Mouse (Mus musculus) liver, embryonic 13.5 days (tissue): ENCODE results near the gene Naa35. TPM values are rescaled to one million over a fixed set of nuclear protein-coding genes. Genes with fewer than 3 reads are reported as not detected.

Experiments used
- ATAC-seq: fragments of 200-750 bp; cut with Nextera tagmentation; 2 replicates; pipeline ENCODE4 v1.8.0; 2017; ENCODE audit warnings: low read depth, mild to moderate bottlenecking, moderate number of reproducible peaks, moderate library complexity
- DNase-seq: peaks from one replicate; pipeline ENCODE4 v3.0.0; 2022
- H3K27ac ChIP-seq: fragments of 300-500 bp; sonication (generic); 2 replicates; pipeline ENCODE4 v1.5.1; 2015; ENCODE audit warnings: moderate library complexity, mild to moderate bottlenecking, inconsistent platforms
- H3K27me3 ChIP-seq: fragments of 300-500 bp; sonication (generic); 2 replicates; pipeline ENCODE4 v1.6.1; 2015; ENCODE audit warnings: mild to moderate bottlenecking, inconsistent platforms
- H3K36me3 ChIP-seq: fragments of 300-500 bp; sonication (generic); 2 replicates; pipeline ENCODE4 v1.6.1; 2015; ENCODE audit warnings: mild to moderate bottlenecking, inconsistent platforms
- H3K4me1 ChIP-seq: fragments of 300-500 bp; sonication (generic); replicated peaks from 2 replicates; pipeline ENCODE4 v1.6.1; 2015; ENCODE audit warnings: inconsistent platforms
- H3K4me2 ChIP-seq: fragments of 300-500 bp; sonication (generic); 2 replicates; pipeline ENCODE4 v1.6.1; 2015; ENCODE audit warnings: inconsistent platforms, mild to moderate bottlenecking, moderate library complexity
- H3K4me3 ChIP-seq: fragments of 300-500 bp; sonication (generic); replicated peaks from 2 replicates; pipeline ENCODE4 v1.5.1; 2015; ENCODE audit warnings: mild to moderate bottlenecking, inconsistent platforms
- H3K9ac ChIP-seq: fragments of 300-500 bp; sonication (generic); 2 replicates; pipeline ENCODE4 v1.6.1; 2015; ENCODE audit warnings: mild to moderate bottlenecking, inconsistent platforms
- H3K9me3 ChIP-seq: fragments of 300-500 bp; sonication (generic); replicated peaks from 2 replicates; pipeline ENCODE4 v1.6.1; 2016; ENCODE audit warnings: inconsistent platforms
- WGBS: fragments of 180-500 bp; shearing (Covaris S2); methylation state at CpG from one replicate; pipeline ENCODE4 v1.1.7; 2015; ENCODE audit not compliant: insufficient replicate concordance; 5-methylcytosine and 5-hydroxymethylcytosine counted together
- polyA plus RNA-seq: library from polyadenylated mRNA; unstranded; fragments of >200 nt; fragmentation: Nextera tagmentation; extraction: Ambion mirVana; gene quantifications from 2 replicates; pipeline ENCODE4 v1.2.1, GENCODE M21; 2015

Naa35 gene
- polyA plus RNA-seq, 1 experiment from 2014 or later, result 35.8 TPM

- no peak overlapping the region for H3K27ac ChIP-seq
- 83% methylated on average over 2 of the region's 2 CpGs for WGBS
Observed at GRCm38 (mm10) chr13:59610437-59610836, 25.4 kb downstream of the Naa35 start.

GRCm38 (mm10) chr13:59613868-59614267, 28.8 kb downstream of the Naa35 start:
- ATAC-seq, result no peak
- H3K27ac ChIP-seq, result no peak overlapping the region
- H3K4me1 ChIP-seq, result peaks cover 10% of the 10 kb centered on the region; the same call in 1 of the 2 replicates
- no peaks in the 10 kb centered on the region for H3K9me3 ChIP-seq
- H3K4me3 ChIP-seq, result no peak overlapping the region
- H3K27me3 ChIP-seq, result no peaks in the 10 kb centered on the region
- no peak for DNase-seq
- H3K9ac ChIP-seq, result no peak overlapping the region
- H3K4me2 ChIP-seq, result no peak overlapping the region
- H3K36me3 ChIP-seq, result peaks cover 45% of the 10 kb centered on the region
- WGBS, result 43% methylated on average over 4 of the region's 4 CpGs

More at GRCm38 (mm10) chr13:59610437-59610836, 25.4 kb downstream of the Naa35 start:
- no peaks in the 10 kb centered on the region for H3K9me3 ChIP-seq
- peaks cover 10% of the 10 kb centered on the region; the same call in 1 of the 2 replicates for H3K4me1 ChIP-seq
- no peak overlapping the region for H3K9ac ChIP-seq
- H3K27me3 ChIP-seq, result no peaks in the 10 kb centered on the region
- DNase-seq (no peak), ATAC-seq (no peak)
- no peak overlapping the region for H3K4me3 ChIP-seq
- no peak overlapping the region for H3K4me2 ChIP-seq
- peaks cover 39% of the 10 kb centered on the region for H3K36me3 ChIP-seq

GRCm38 (mm10) chr13:59615152-59615551, 30.1 kb downstream of the Naa35 start:
- H3K4me1 ChIP-seq, result peaks cover 13% of the 10 kb centered on the region
- 77% methylated on average over 4 of the region's 4 CpGs for WGBS
- H3K4me3 ChIP-seq, result no peak overlapping the region
- ATAC-seq, result no peak
- H3K27ac ChIP-seq, result no peak overlapping the region
- no peak overlapping the region for H3K4me2 ChIP-seq
- no peak for DNase-seq
- H3K9ac ChIP-seq, result no peak overlapping the region
- no peaks in the 10 kb centered on the region for H3K9me3 ChIP-seq
- no peaks in the 10 kb centered on the region for H3K27me3 ChIP-seq
- H3K36me3 ChIP-seq, result peaks cover 34% of the 10 kb centered on the region

- Histone ChIP-seq H3K9me3 (no peaks in the 10 kb centered on the region), H3K4me1 (peaks cover 14% of the 10 kb centered on the region), H3K27me3 (no peaks in the 10 kb centered on the region), H3K36me3 (peaks cover 33% of the 10 kb centered on the region), H3K4me2 (no peak overlapping the region), H3K4me3 (no peak overlapping the region), H3K27ac (no peak overlapping the region), H3K9ac (no peak overlapping the region)
- no peak for ATAC-seq
- WGBS, result 65% methylated on average over 4 of the region's 4 CpGs
- no peak for DNase-seq
Observed at GRCm38 (mm10) chr13:59615554-59615953, 30.5 kb downstream of the Naa35 start.

GRCm38 (mm10) chr13:59618463-59618862, 33.4 kb downstream of the Naa35 start:
- WGBS, result 57% methylated on average over 6 of the region's 6 CpGs
- Histone ChIP-seq H3K36me3 (peaks cover 41% of the 10 kb centered on the region), H3K4me1 (peaks cover 11% of the 10 kb centered on the region), H3K9ac (no peak overlapping the region), H3K27ac (no peak overlapping the region), H3K4me3 (no peak overlapping the region), H3K27me3 (no peaks in the 10 kb centered on the region), H3K9me3 (no peaks in the 10 kb centered on the region), H3K4me2 (no peak overlapping the region)
- ATAC-seq, result 0 out of 2 replicates have a peak, but pooled peaks have one; percentile 31
- DNase-seq, result no peak

GRCm38 (mm10) chr13:59621643-59622489, 36.8 kb downstream of the Naa35 start:
- Histone ChIP-seq H3K36me3 (peaks cover 53% of the 10 kb centered on the region), H3K9me3 (no peaks in the 10 kb centered on the region), H3K27ac (no peak overlapping the region), H3K9ac (no peak overlapping the region), H3K4me1 (peaks cover 7% of the 10 kb centered on the region; the same call in 1 of the 2 replicates), H3K4me3 (no peak overlapping the region), H3K4me2 (no peak overlapping the region), H3K27me3 (no peaks in the 10 kb centered on the region)
- DNase-seq (no peak), ATAC-seq (no peak)
- 70% methylated on average over 7 of the region's 7 CpGs for WGBS

- DNase-seq (no peak), ATAC-seq (no peak)
- peaks cover 7% of the 10 kb centered on the region; the same call in 1 of the 2 replicates for H3K4me1 ChIP-seq
- H3K9me3 ChIP-seq, result no peaks in the 10 kb centered on the region
- no peaks in the 10 kb centered on the region for H3K27me3 ChIP-seq
- H3K9ac ChIP-seq, result no peak overlapping the region
- no peak overlapping the region for H3K4me2 ChIP-seq
- WGBS, result 68% methylated on average over 3 of the region's 3 CpGs
- H3K4me3 ChIP-seq, result no peak overlapping the region
- H3K36me3 ChIP-seq, result peaks cover 59% of the 10 kb centered on the region
- no peak overlapping the region for H3K27ac ChIP-seq
Observed at GRCm38 (mm10) chr13:59624389-59624788, 39.3 kb downstream of the Naa35 start.

- Histone ChIP-seq H3K9me3 (no peaks in the 10 kb centered on the region), H3K4me2 (no peak overlapping the region), H3K4me3 (no peak overlapping the region), H3K4me1 (peaks cover 6% of the 10 kb centered on the region; the same call in 1 of the 2 replicates), H3K9ac (no peak overlapping the region), H3K27me3 (no peaks in the 10 kb centered on the region), H3K36me3 (peaks cover 64% of the 10 kb centered on the region), H3K27ac (no peak overlapping the region)
- 73% methylated on average over 5 of the region's 5 CpGs for WGBS
- DNase-seq, result no peak
- ATAC-seq, result no peak
Observed at GRCm38 (mm10) chr13:59624903-59625302, 39.8 kb downstream of the Naa35 start.

- H3K9ac ChIP-seq, result no peak overlapping the region
- no peaks in the 10 kb centered on the region for H3K4me1 ChIP-seq
- no peak overlapping the region for H3K4me2 ChIP-seq
- no peak for DNase-seq
- WGBS, result 88% methylated on average over 7 of the region's 7 CpGs
- no peak overlapping the region for H3K4me3 ChIP-seq
- H3K36me3 ChIP-seq, result peaks cover 73% of the 10 kb centered on the region
- H3K27me3 ChIP-seq, result no peaks in the 10 kb centered on the region
- H3K27ac ChIP-seq, result no peak overlapping the region
- H3K9me3 ChIP-seq, result no peaks in the 10 kb centered on the region
- no peak for ATAC-seq
Observed at GRCm38 (mm10) chr13:59626739-59627138, 41.7 kb downstream of the Naa35 start.

- no peaks in the 10 kb centered on the region for H3K9me3 ChIP-seq
- WGBS, result 66% methylated on average over 5 of the region's 5 CpGs
- H3K36me3 ChIP-seq, result peaks cover 96% of the 10 kb centered on the region
- no peak overlapping the region for H3K27ac ChIP-seq
- no peak overlapping the region for H3K4me3 ChIP-seq
- no peaks in the 10 kb centered on the region for H3K27me3 ChIP-seq
- no peak for ATAC-seq
- no peak overlapping the region for H3K9ac ChIP-seq
- peaks cover 17% of the 10 kb centered on the region for H3K4me1 ChIP-seq
- no peak overlapping the region for H3K4me2 ChIP-seq
- DNase-seq, result no peak
Observed at GRCm38 (mm10) chr13:59634637-59635036, 49.6 kb downstream of the Naa35 start.

GRCm38 (mm10) chr13:59637800-59638199, 52.7 kb downstream of the Naa35 start:
- 91% methylated on average over 7 of the region's 7 CpGs for WGBS

More at GRCm38 (mm10) chr13:59637800-59638199, 52.7 kb downstream of the Naa35 start:
- H3K27me3 ChIP-seq, result no peaks in the 10 kb centered on the region
- H3K9ac ChIP-seq, result no peak overlapping the region
- no peak for DNase-seq
- no peak overlapping the region for H3K4me2 ChIP-seq
- H3K4me3 ChIP-seq, result no peak overlapping the region
- H3K36me3 ChIP-seq, result peaks cover 97% of the 10 kb centered on the region
- H3K9me3 ChIP-seq, result no peaks in the 10 kb centered on the region
- no peak overlapping the region for H3K27ac ChIP-seq
- ATAC-seq, result no peak
- peaks cover 47% of the 10 kb centered on the region for H3K4me1 ChIP-seq
